Mouse (Mus musculus) hindbrain, embryonic 11.5 days (tissue): ENCODE measurements around the gene Atp13a3. TPM values are rescaled to one million over a fixed set of nuclear protein-coding genes. Genes with fewer than 3 reads are reported as not detected.
A peak's percentile ranks its signal among the peaks of the same experiment; 100 is the strongest.

Source experiments
- ATAC-seq: fragments of 200-750 bp; cut with Nextera tagmentation; 2 replicates; pipeline ENCODE4 v1.8.0; 2017; ENCODE audit warnings: mild to moderate bottlenecking, moderate TSS enrichment, moderate library complexity; ENCODE audit not compliant: low FRiP score
- DNase-seq: peaks from one replicate; pipeline ENCODE4 v3.0.0-alpha.2; 2015; ENCODE audit warnings: low spot score
- H3K27ac ChIP-seq: fragments of 300-500 bp; sonication (generic); 2 replicates; pipeline ENCODE4 v1.5.1; 2014; ENCODE audit warnings: mild to moderate bottlenecking, low read depth, low read length
- H3K27me3 ChIP-seq: fragments of 300-500 bp; sonication (generic); 2 replicates; pipeline ENCODE4 v1.6.1; 2014; ENCODE audit warnings: mild to moderate bottlenecking, low read length, moderate library complexity, mixed read lengths; ENCODE audit not compliant: control insufficient read depth, insufficient read depth
- H3K36me3 ChIP-seq: fragments of 300-500 bp; sonication (generic); 2 replicates; pipeline ENCODE4 v1.6.1; 2014; ENCODE audit warnings: mild to moderate bottlenecking, low read length, moderate library complexity, mixed read lengths; ENCODE audit not compliant: control insufficient read depth, insufficient read depth
- H3K4me1 ChIP-seq: fragments of 300-500 bp; sonication (generic); replicated peaks from 2 replicates; pipeline ENCODE4 v1.6.1; 2014; ENCODE audit warnings: low read length, mixed read lengths; ENCODE audit not compliant: control insufficient read depth, insufficient read depth
- H3K4me2 ChIP-seq: fragments of 300-500 bp; sonication (generic); replicated peaks from 2 replicates; pipeline ENCODE4 v1.6.1; 2014; ENCODE audit warnings: mild to moderate bottlenecking, low read depth, low read length
- H3K4me3 ChIP-seq: fragments of 300-500 bp; sonication (generic); 2 replicates; pipeline ENCODE4 v1.5.1; 2014; ENCODE audit warnings: low read depth, low read length
- H3K9ac ChIP-seq: fragments of 300-500 bp; sonication (generic); 2 replicates; pipeline ENCODE4 v1.6.1; 2014; ENCODE audit warnings: low read depth, low read length
- H3K9me3 ChIP-seq: fragments of 300-500 bp; sonication (generic); 2 replicates; pipeline ENCODE4 v1.6.1; 2016; ENCODE audit warnings: low read length; ENCODE audit not compliant: control insufficient read depth
- WGBS: fragments of 180-500 bp; shearing (Covaris S2); extraction: QIAGEN DNeasy Blood & Tissue Kit; methylation state at CpG from one replicate; pipeline ENCODE4 v1.1.7; 2014; 5-methylcytosine and 5-hydroxymethylcytosine counted together
- polyA plus RNA-seq: library from polyadenylated mRNA; unstranded; fragments of >200 nt; fragmentation: Nextera tagmentation; extraction: Ambion mirVana; gene quantifications from 2 replicates; pipeline ENCODE4 v1.2.1, GENCODE M21; 2014

The Atp13a3 gene
- polyA plus RNA-seq, 1 experiment from 2014 or later = 10.3 TPM

DNA sequence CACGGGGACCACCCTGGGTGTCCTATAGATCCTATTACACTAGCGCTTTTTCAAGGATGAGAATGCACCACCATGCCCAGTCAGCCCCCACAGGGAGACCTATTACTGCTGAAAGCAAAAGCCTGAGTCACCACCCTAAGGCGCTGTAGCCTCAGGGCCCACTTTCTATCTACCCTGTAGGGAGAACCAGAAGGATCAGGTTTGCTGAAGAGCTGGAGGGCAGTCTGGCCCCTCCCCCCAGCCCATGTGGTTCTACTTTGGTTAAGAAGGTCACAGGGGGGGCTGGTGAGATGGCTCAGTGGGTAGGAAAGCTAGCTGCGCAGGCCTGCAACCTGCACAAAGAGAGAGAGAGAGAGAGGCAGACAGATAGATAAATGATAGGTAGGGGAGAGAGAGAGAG, 120.1 kb downstream of the Atp13a3 start:
- H3K36me3 ChIP-seq = no peaks in the 10 kb centered on the region
- 32% methylated on average over 4 of the region's 4 CpGs for WGBS
- ATAC-seq (no peak), DNase-seq (peak; percentile 34)
- H3K4me3 ChIP-seq = no peak overlapping the region
- H3K4me1 ChIP-seq = no peaks in the 10 kb centered on the region; the same call in 1 of the 2 replicates
- peaks cover 31% of the 10 kb centered on the region for H3K27me3 ChIP-seq
- no peaks in the 10 kb centered on the region for H3K9me3 ChIP-seq
- no peak overlapping the region for H3K4me2 ChIP-seq
- no peak overlapping the region for H3K9ac ChIP-seq
- no peak overlapping the region for H3K27ac ChIP-seq

DNA sequence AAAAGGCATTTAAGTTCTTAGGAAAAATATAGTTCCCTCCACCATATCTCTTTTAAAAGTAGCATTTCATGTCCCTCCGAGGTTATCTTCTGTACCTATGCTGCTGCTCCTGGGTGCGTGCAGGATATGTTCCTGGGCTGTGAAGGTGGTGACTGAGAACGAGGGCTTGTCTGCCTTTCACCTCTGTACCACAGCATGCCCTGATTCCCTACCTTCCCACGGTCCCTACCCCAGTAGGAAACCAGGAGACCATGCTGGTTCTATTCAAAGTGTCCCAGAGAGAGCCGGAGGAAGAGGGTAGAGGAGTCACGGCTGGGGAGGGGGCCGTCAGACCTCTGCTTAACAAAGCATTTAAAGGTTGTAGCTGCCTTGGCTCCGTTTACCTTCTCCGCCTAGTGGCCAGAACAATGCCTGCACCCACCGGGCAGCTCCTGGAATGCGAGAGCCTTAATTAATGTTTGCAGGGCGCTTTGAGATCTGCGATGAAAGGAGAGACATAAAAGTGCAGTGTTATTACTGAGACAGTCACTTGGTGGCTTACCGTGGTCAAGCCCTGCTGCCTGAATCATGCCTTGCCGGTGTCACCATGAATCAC, 121.9 kb downstream of the Atp13a3 start:
- no peaks in the 10 kb centered on the region; the same call in 1 of the 2 replicates for H3K4me1 ChIP-seq
- ATAC-seq = peak; percentile 28; the same call in 1 of the 2 replicates
- no peaks in the 10 kb centered on the region for H3K36me3 ChIP-seq
- no peak overlapping the region for H3K27ac ChIP-seq
- H3K27me3 ChIP-seq = peaks cover 31% of the 10 kb centered on the region
- no peaks in the 10 kb centered on the region for H3K9me3 ChIP-seq
- WGBS = 3% methylated on average over 15 of the region's 15 CpGs
- peak; percentile 82 for DNase-seq
- peak overlapping the region; percentile 27; the same call in 1 of the 2 replicates for H3K4me2 ChIP-seq
- H3K9ac ChIP-seq = no peak overlapping the region
- no peak overlapping the region for H3K4me3 ChIP-seq

DNA sequence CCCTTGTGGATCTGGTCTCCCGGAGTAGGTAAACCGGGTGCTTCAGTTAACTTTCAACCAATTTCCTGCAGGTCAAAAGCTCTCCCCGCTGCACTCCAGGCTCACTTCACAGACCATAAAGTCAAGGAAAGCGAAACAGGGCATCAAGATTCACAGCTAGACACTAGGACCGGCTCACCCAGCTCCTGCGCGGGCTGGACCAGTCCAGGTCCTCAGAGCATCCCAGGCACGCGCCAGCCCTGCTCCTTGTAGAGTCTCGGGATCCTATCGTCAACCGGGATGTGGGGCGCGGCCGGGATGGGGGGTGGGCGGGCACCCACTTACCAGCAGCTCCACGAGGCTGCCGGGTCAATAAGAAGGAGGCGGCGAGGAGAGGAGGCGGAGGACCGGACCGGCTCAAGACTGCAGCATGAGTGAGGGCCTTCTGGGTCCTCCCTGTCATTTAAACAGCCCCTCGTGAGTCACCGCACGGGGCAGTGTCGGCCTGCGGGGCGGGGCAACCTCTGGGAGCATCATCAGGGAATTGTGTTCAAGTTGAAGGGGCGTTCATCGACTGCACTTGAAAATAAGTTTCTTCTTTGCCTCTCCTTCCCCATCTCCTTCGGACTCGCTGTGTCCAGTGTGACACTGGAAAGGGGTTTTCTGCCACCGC, 122.8 kb downstream of the Atp13a3 start, which contains the start of gene Lrrc15:
TSS of gene Lrrc15 (minus strand) at position 413 of the 652 bp plus-strand sequence.
- 6% methylated on average over 34 of the region's 34 CpGs for WGBS
- DNase-seq = peak; percentile 64
- peaks cover 31% of the 10 kb centered on the region for H3K27me3 ChIP-seq

DNA sequence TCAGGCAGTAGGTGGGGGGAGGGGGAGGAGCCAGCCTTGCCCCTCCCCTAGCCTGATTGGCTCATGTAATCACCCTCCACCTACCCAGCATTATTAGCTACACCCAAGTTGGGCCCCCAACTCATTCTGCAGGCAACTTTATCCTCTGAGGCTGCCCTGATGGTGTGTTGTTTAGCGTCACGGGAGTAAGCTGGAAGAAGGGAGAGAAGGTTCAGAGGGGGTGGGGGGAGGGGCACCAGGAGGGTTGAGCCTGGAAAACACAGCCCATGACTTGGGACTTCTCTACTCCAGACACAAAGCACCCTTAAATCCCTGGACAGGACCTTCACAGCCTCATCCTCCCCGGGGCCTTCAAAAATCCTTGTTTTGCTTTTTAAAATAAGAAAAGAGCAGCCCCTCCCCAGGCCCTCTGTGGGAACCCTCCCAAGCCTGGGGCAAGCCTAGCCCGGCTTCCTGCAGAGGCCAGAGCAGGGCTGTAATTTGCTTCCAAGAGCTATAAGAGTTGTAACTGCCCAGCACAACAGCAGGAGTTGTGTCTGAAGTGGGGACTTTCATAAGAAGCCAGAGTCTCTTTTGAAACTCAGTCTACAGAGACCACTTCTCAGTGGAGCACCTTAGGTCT, 125.0 kb downstream of the Atp13a3 start:
- no peak overlapping the region for H3K4me2 ChIP-seq
- H3K9me3 ChIP-seq = no peaks in the 10 kb centered on the region
- no peaks in the 10 kb centered on the region; the same call in 1 of the 2 replicates for H3K4me1 ChIP-seq
- H3K36me3 ChIP-seq = no peaks in the 10 kb centered on the region
- 6% methylated on average over 4 of the region's 4 CpGs for whole genome bisulfite sequencing
- no peak overlapping the region for H3K4me3 ChIP-seq
- DNase-seq = no peak
- H3K27ac ChIP-seq = no peak overlapping the region
- H3K27me3 ChIP-seq = peaks cover 31% of the 10 kb centered on the region
- no peak for ATAC-seq
- no peak overlapping the region for H3K9ac ChIP-seq

More for the DNA sequence above, 122.8 kb downstream of the Atp13a3 start, which contains the start of gene Lrrc15:
- H3K36me3 ChIP-seq = no peaks in the 10 kb centered on the region
- no peak within 1 kb of the TSS for H3K27ac ChIP-seq
- H3K4me2 ChIP-seq = peak within 1 kb of the TSS; percentile 42
- H3K4me3 ChIP-seq = peak within 1 kb of the TSS; percentile 6; the same call in 1 of the 2 replicates
- H3K9ac ChIP-seq = 0 out of 2 replicates have a peak within 1 kb of the TSS, but pooled peaks have one; percentile 21
- peak; percentile 41; the same call in 1 of the 2 replicates for ATAC-seq
- no peaks in the 10 kb centered on the region for H3K9me3 ChIP-seq
- H3K4me1 ChIP-seq = no peaks in the 10 kb centered on the region; the same call in 1 of the 2 replicates

DNA sequence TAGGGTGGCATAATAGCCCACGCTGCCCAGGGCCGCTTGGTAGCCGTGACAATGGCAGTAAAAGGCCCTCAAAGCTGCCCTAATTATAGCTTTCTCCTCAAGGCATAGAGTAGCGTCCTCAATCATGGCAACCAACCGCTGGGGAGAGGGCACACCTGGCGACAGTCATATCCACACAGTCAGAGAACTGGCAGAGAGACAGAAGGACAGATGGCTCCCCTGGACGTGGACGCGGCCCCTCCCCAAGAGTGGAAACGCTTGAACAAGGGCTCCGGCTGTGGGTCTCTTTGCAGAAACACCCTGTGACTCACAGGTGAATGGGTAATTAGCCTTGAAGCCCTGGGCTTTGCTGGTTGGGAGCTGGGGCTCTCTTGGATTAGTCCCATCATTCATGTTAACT, 127.4 kb downstream of the Atp13a3 start:
- Histone ChIP-seq H3K27me3 (peaks cover 19% of the 10 kb centered on the region), H3K9me3 (no peaks in the 10 kb centered on the region), H3K4me2 (no peak overlapping the region), H3K4me3 (no peak overlapping the region), H3K9ac (no peak overlapping the region), H3K27ac (no peak overlapping the region), H3K4me1 (no peaks in the 10 kb centered on the region; the same call in 1 of the 2 replicates), H3K36me3 (no peaks in the 10 kb centered on the region)
- 89% methylated on average over 11 of the region's 11 CpGs for WGBS
- DNase-seq (no peak), ATAC-seq (no peak)

DNA sequence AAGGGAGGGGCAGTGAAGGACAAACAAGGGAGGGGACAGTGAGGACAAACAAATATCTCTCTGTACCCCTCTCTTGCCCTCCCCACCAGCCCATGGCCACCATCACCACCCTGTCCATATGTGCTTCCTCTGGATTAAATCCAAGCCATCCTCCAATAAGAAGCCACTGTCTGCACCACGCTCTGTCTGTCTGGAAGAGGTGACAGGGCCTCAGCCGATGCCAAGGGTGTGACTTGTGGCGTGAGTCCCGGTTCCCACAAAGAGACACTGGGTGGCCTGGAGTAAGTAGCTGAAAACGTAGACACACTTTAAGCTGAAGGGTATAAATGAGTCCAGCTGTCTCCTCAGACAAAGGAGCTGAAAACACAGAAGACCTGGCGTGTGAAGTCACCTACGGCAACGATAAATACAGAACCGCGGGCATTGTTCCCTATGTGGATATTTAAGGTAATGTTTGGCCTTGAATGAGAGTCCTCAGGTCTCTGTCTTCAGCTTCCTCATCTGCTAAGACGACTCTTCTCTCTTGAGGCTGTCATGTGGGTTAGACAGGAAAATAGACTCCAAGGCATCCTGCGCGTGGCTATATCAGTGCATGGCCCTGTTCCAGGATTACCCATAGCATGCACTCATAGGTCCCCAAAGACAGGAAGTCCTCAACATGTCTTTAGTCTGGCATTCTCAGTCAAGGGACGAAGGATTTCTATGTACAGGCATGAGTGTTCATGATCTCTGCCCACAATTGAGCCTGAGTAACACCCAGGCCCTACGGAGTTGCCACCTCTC, 130.0 kb downstream of the Atp13a3 start:
- no peaks in the 10 kb centered on the region for H3K27me3 ChIP-seq
- no peak overlapping the region for H3K4me2 ChIP-seq
- H3K9me3 ChIP-seq = no peaks in the 10 kb centered on the region
- no peak overlapping the region for H3K9ac ChIP-seq
- no peak for ATAC-seq
- DNase-seq = no peak
- no peaks in the 10 kb centered on the region for H3K36me3 ChIP-seq
- H3K4me3 ChIP-seq = no peak overlapping the region
- H3K4me1 ChIP-seq = no peaks in the 10 kb centered on the region
- WGBS = 84% methylated on average over 15 of the region's 15 CpGs
- no peak overlapping the region for H3K27ac ChIP-seq

DNA sequence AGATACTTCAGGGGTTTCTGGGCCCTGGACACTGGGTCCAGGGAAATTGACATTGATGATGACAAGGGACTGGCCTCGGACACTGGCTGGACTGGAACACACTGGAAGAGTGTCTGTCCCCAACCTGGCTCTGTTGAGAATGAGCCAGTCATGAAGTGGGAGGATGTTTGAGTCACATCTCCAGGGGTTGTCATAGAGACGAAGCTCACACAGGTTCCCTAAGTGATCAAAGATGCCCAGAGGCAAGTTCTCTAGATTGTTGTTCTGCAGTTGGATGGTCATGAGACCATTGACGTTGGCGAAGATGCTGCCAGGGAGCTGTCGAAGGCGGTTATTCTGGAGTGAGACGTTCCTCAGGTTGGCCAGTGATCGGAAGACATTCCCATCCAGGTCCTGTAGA, 132.7 kb downstream of the Atp13a3 start:
- no peaks in the 10 kb centered on the region for H3K27me3 ChIP-seq
- no peak overlapping the region for H3K4me3 ChIP-seq
- H3K4me2 ChIP-seq = no peak overlapping the region
- 91% methylated on average over 8 of the region's 8 CpGs for WGBS
- no peaks in the 10 kb centered on the region for H3K4me1 ChIP-seq
- no peak overlapping the region for H3K27ac ChIP-seq
- H3K9ac ChIP-seq = no peak overlapping the region
- no peaks in the 10 kb centered on the region for H3K36me3 ChIP-seq
- no peaks in the 10 kb centered on the region for H3K9me3 ChIP-seq
- ATAC-seq = no peak
- no peak for DNase-seq

DNA sequence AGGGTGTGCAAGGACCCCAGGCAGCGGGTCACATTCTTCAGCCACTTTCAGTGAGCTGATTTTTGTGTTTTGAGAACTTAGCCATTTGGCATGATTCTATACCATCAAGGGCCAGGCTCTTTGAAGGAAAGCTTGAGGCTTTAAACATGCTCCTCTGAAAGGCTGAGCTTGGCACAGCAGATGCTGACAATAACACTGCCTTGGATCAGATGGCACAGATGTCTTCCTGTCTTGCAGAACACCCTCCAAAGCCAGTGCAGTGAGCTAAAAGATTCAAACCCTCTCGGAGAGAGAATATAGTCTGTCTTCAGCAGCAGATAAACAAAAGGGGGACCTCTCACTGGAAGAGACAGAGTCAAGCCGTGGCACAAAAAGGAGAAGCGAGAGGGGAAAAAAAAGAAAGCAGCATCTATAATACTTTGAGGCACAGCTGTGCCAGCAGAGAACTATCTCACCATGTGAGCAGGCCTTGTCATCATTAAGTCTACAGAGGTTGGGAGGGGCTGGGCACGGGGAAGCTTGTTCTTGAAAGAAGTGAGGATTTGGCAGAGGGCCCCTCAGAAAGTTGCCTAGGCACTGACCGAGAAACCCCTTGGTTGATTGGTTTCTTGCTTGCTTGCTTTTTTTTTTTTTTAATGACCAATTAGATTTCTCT, 133.7 kb downstream of the Atp13a3 start:
- ATAC-seq = no peak
- Histone ChIP-seq H3K9ac (no peak overlapping the region), H3K27ac (no peak overlapping the region), H3K9me3 (no peaks in the 10 kb centered on the region), H3K36me3 (no peaks in the 10 kb centered on the region), H3K27me3 (no peaks in the 10 kb centered on the region), H3K4me3 (no peak overlapping the region), H3K4me1 (no peaks in the 10 kb centered on the region), H3K4me2 (no peak overlapping the region)
- DNase-seq = no peak
- 73% methylated on average over 6 of the region's 6 CpGs for WGBS
